Mouse (Mus musculus): ENCODE measurements at regions not wholly inside any gene's neighbourhood (a gene's known extent, or its start where the extent isn't known, plus 50 kb on each side); places are given as distances from the start of the nearest gene placed in this dataset.

DNA sequence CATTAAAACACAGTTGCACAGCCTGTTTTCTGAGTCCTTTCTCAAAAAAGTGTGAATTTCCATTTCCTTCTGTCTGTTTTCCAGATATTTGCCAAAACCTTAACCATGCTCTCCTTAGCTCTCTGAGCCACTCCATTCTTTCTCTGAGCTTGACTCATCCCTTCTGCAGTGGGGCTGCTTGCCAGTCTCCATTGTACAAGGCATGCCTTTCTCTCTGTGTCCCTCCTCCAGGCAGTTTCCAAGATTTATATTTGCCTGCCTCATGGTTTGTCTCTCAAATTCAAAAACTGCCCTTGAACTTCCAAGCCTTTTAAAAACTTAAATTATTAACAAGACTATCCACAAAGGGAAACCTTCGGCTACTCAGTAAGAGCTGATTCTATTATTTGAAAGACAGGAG, 423.4 kb downstream of the Pros1 start:
- Histone ChIP-seq H3K27me3 (ENCODE audit: control insufficient read depth, insufficient read depth, low read length) (no peaks in the 10 kb centered on the region), H3K27ac (ENCODE audit: low read depth) (no peak overlapping the region), H3K4me1 (ENCODE audit: control insufficient read depth, insufficient read depth) (no peaks in the 10 kb centered on the region), H3K36me3 (replicated peaks; ENCODE audit: control insufficient read depth, insufficient read depth, low read length) (no peaks in the 10 kb centered on the region), H3K4me2 (ENCODE audit: low read depth, low read length) (no peak overlapping the region), H3K9me3 (replicated peaks; ENCODE audit: control insufficient read depth, low read length) (no peaks in the 10 kb centered on the region), H3K4me3 (ENCODE audit: low read depth, low read length) (no peak overlapping the region), H3K9ac (replicated peaks; ENCODE audit: low read depth, low read length) (no peak overlapping the region)
- DNase-seq (ENCODE audit: low spot score) (no peak), ATAC-seq (ENCODE audit: insufficient read depth, low read depth) (no peak)
- TF ChIP-seq EP300 (IDR thresholded peaks at IDR 0.05; ENCODE audit: low read depth) (no peak), CTCF (IDR thresholded peaks at IDR 0.05; ENCODE audit: low read depth) (no peak)
- WGBS = 77% methylated on average over 1 of the region's 1 CpGs

GRCm38 (mm10) chr16:63278259-63278697, 424.2 kb downstream of the Pros1 start:
- TF ChIP-seq EP300 (IDR thresholded peaks at IDR 0.05; ENCODE audit: low read depth) (no peak), CTCF (IDR thresholded peaks at IDR 0.05; ENCODE audit: low read depth) (no peak)
- no peak overlapping the region for H3K4me2 ChIP-seq (ENCODE audit: low read depth, low read length)
- no peaks in the 10 kb centered on the region for H3K36me3 ChIP-seq (replicated peaks; ENCODE audit: control insufficient read depth, insufficient read depth, low read length)
- ATAC-seq (ENCODE audit: insufficient read depth, low read depth) (no peak), DNase-seq (ENCODE audit: low spot score) (no peak)
- H3K9me3 ChIP-seq (replicated peaks; ENCODE audit: control insufficient read depth, low read length) = no peaks in the 10 kb centered on the region
- H3K4me3 ChIP-seq (ENCODE audit: low read depth, low read length) = no peak overlapping the region
- WGBS = 72% methylated on average over 2 of the region's 2 CpGs
- no peaks in the 10 kb centered on the region for H3K4me1 ChIP-seq (ENCODE audit: control insufficient read depth, insufficient read depth)
- no peaks in the 10 kb centered on the region for H3K27me3 ChIP-seq (ENCODE audit: control insufficient read depth, insufficient read depth, low read length)
- H3K9ac ChIP-seq (replicated peaks; ENCODE audit: low read depth, low read length) = no peak overlapping the region
- H3K27ac ChIP-seq (ENCODE audit: low read depth) = no peak overlapping the region

- Histone ChIP-seq H3K4me2 (ENCODE audit: low read depth, low read length) (no peak overlapping the region), H3K4me3 (ENCODE audit: low read depth, low read length) (no peak overlapping the region), H3K9me3 (replicated peaks; ENCODE audit: control insufficient read depth, low read length) (no peaks in the 10 kb centered on the region), H3K9ac (replicated peaks; ENCODE audit: low read depth, low read length) (no peak overlapping the region), H3K27me3 (ENCODE audit: control insufficient read depth, insufficient read depth, low read length) (no peaks in the 10 kb centered on the region), H3K4me1 (ENCODE audit: control insufficient read depth, insufficient read depth) (no peaks in the 10 kb centered on the region), H3K27ac (ENCODE audit: low read depth) (no peak overlapping the region), H3K36me3 (replicated peaks; ENCODE audit: control insufficient read depth, insufficient read depth, low read length) (no peaks in the 10 kb centered on the region)
- TF ChIP-seq CTCF (IDR thresholded peaks at IDR 0.05; ENCODE audit: low read depth) (no peak), EP300 (IDR thresholded peaks at IDR 0.05; ENCODE audit: low read depth) (no peak)
- no peak for DNase-seq (ENCODE audit: low spot score)
- ATAC-seq (ENCODE audit: insufficient read depth, low read depth) = no peak
- WGBS = 66% methylated on average over 7 of the region's 7 CpGs
Measured at GRCm38 (mm10) chr16:63287655-63288054, 433.5 kb downstream of the Pros1 start.

DNA sequence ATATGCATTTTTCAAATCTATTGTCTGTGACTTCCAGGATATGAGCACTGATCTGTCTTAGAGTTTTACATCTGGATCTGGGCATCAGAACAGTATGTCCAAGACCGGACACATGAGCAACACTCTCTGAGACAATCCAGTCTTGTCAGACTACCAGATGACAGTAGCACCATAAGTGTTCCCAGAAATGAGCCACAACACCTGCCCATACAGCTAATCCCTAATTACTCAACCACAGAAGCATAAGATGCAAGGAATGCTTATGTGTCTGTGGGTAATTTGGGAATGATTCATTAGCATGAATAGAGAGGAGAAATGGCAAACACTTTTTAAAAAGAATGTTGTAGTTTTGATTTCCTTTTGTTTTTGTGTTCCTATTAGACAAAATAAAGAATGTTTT, 457.6 kb downstream of the Pros1 start:
- 90% methylated on average over 1 of the region's 1 CpGs for WGBS
- no peaks in the 10 kb centered on the region for H3K9me3 ChIP-seq (replicated peaks; ENCODE audit: control insufficient read depth, low read length)
- no peak for ATAC-seq (ENCODE audit: insufficient read depth, low read depth)
- no peaks in the 10 kb centered on the region for H3K36me3 ChIP-seq (replicated peaks; ENCODE audit: control insufficient read depth, insufficient read depth, low read length)
- no peak for DNase-seq (ENCODE audit: low spot score)
- H3K4me3 ChIP-seq (ENCODE audit: low read depth, low read length) = no peak overlapping the region
- H3K27me3 ChIP-seq (ENCODE audit: control insufficient read depth, insufficient read depth, low read length) = no peaks in the 10 kb centered on the region
- no peaks in the 10 kb centered on the region for H3K4me1 ChIP-seq (ENCODE audit: control insufficient read depth, insufficient read depth)
- H3K4me2 ChIP-seq (ENCODE audit: low read depth, low read length) = no peak overlapping the region
- H3K27ac ChIP-seq (ENCODE audit: low read depth) = no peak overlapping the region
- no peak overlapping the region for H3K9ac ChIP-seq (replicated peaks; ENCODE audit: low read depth, low read length)
- TF ChIP-seq CTCF (IDR thresholded peaks at IDR 0.05; ENCODE audit: low read depth) (no peak), EP300 (IDR thresholded peaks at IDR 0.05; ENCODE audit: low read depth) (no peak)

GRCm38 (mm10) chr16:63313544-63313943, 459.4 kb downstream of the Pros1 start:
- 72% methylated on average over 1 of the region's 1 CpGs for WGBS
- H3K27me3 ChIP-seq (ENCODE audit: control insufficient read depth, insufficient read depth, low read length) = no peaks in the 10 kb centered on the region
- no peaks in the 10 kb centered on the region for H3K9me3 ChIP-seq (replicated peaks; ENCODE audit: control insufficient read depth, low read length)
- H3K4me3 ChIP-seq (ENCODE audit: low read depth, low read length) = no peak overlapping the region
- no peaks in the 10 kb centered on the region for H3K36me3 ChIP-seq (replicated peaks; ENCODE audit: control insufficient read depth, insufficient read depth, low read length)
- no peak overlapping the region for H3K4me2 ChIP-seq (ENCODE audit: low read depth, low read length)
- H3K9ac ChIP-seq (replicated peaks; ENCODE audit: low read depth, low read length) = no peak overlapping the region
- TF ChIP-seq EP300 (IDR thresholded peaks at IDR 0.05; ENCODE audit: low read depth) = no peak
- TF ChIP-seq CTCF (IDR thresholded peaks at IDR 0.05; ENCODE audit: low read depth) = no peak
- ATAC-seq (ENCODE audit: insufficient read depth, low read depth) (no peak), DNase-seq (ENCODE audit: low spot score) (no peak)
- no peaks in the 10 kb centered on the region for H3K4me1 ChIP-seq (ENCODE audit: control insufficient read depth, insufficient read depth)
- H3K27ac ChIP-seq (ENCODE audit: low read depth) = no peak overlapping the region

DNA sequence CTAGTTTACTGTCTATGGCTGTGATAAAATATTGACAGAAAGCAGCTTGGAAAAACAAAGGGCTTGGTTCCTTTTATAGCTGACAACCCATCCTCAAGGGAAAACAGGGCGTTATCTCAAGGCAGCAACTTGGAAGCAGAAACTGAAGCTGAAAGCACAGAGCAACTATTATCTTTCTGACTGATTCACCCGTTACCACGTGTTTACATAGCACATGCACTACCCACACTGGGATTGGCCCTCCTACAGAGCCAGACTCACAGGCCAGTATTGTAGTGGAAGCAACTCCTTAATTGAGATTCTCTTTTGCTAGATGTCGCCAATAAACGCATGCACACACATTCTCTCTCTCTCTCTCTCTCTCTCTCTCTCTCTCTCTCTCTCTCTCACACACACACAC, 465.5 kb downstream of the Pros1 start:
- TF ChIP-seq EP300 (IDR thresholded peaks at IDR 0.05; ENCODE audit: low read depth) (no peak), CTCF (IDR thresholded peaks at IDR 0.05; ENCODE audit: low read depth) (no peak)
- ATAC-seq (ENCODE audit: insufficient read depth, low read depth) (no peak), DNase-seq (ENCODE audit: low spot score) (no peak)
- 43% methylated on average over 5 of the region's 5 CpGs for WGBS
- no peaks in the 10 kb centered on the region for H3K27me3 ChIP-seq (ENCODE audit: control insufficient read depth, insufficient read depth, low read length)
- no peak overlapping the region for H3K9ac ChIP-seq (replicated peaks; ENCODE audit: low read depth, low read length)
- no peak overlapping the region for H3K4me2 ChIP-seq (ENCODE audit: low read depth, low read length)
- H3K4me1 ChIP-seq (ENCODE audit: control insufficient read depth, insufficient read depth) = no peaks in the 10 kb centered on the region
- H3K4me3 ChIP-seq (ENCODE audit: low read depth, low read length) = no peak overlapping the region
- H3K27ac ChIP-seq (ENCODE audit: low read depth) = no peak overlapping the region
- no peaks in the 10 kb centered on the region for H3K9me3 ChIP-seq (replicated peaks; ENCODE audit: control insufficient read depth, low read length)
- H3K36me3 ChIP-seq (replicated peaks; ENCODE audit: control insufficient read depth, insufficient read depth, low read length) = no peaks in the 10 kb centered on the region
